Mouse (Mus musculus) left cerebral cortex, postnatal 10 days (tissue): ENCODE measurements around the gene Gpat3. TPM values are rescaled to one million over a fixed set of nuclear protein-coding genes. Genes with fewer than 3 reads are reported as not detected.
A peak's percentile ranks its signal among the peaks of the same experiment; 100 is the strongest.

ENCODE experiments used
- DNase-seq, 2 experiments: peaks; one replicate each; pipeline ENCODE4 v3.0.0; 2021 to 2022; ENCODE audit warnings: low spot score in 2 of 2, mixed read lengths in 1 of 2; ENCODE audit errors: extremely low spot score in 1 of 2
- intact Hi-C: fragments of 180-260 bp; cut with DNase I; formaldehyde crosslinking; loops from one replicate; pipeline ENCODE4 v1.15.1; 2025
- total RNA-seq, 2 experiments: library from RNA; stranded (reverse); gene quantifications; 2 replicates each; pipeline ENCODE4 v1.2.3; 2021

Gpat3 gene
- total RNA-seq, 2 experiments from 2014 or later, result 1.7 to 1.8 TPM

DNA sequence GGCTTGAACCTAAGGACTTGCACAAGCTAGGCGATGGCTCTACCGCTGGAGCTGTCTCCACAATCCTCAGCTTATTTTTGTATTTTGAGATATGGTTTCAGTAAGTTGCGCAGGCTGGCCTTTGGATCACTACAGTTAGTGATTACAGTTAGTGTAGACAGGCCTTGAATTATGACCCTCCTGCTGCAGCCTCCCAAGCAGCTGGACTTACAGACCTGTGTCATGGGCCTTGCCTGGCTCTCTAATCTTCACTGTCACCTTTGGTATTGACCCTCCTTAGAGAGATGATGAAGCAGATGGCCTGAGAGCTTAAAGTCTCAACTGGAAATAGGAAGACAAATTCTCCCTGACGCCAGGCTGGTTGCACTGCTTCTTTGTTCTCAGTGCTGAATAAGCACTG, 8.4 kb downstream of the Gpat3 start:
- DNase-seq, result no peak
- intact Hi-C loops, result no loop called here

- DNase-seq, result no peak
- intact Hi-C loops, result no loop called here
Measured at GRCm38 (mm10) chr5:100856552-100856951, 11.0 kb downstream of the Gpat3 start.

- DNase-seq, result no peak
- intact Hi-C loops, result no loop called here
Measured at GRCm38 (mm10) chr5:100860417-100861053, 15.0 kb downstream of the Gpat3 start.

DNA sequence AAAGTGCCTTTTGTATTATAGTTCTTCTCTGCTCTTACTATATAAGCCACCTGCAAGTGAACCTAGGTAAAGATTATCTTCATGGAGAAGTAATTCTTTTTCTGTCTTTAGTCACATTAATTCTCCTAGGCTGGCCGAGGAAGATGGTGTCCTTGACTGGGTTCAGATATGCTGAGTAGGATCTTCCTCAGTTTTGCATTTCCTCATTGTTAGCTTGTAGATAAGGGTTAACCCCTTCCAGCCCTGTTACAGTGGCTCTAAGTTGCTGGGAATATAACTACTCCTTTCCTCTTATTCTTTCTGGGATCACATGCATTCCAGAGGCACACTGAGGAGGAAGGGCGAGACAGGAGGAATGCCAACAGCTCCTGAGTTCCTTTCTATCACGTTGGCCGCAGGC, 15.6 kb downstream of the Gpat3 start:
- intact Hi-C loops, result no loop called here
- DNase-seq, result no peak

GRCm38 (mm10) chr5:100861811-100862210, 16.3 kb downstream of the Gpat3 start:
- DNase-seq, result no peak
- intact Hi-C loops, result no loop called here

GRCm38 (mm10) chr5:100863091-100863490, 17.6 kb downstream of the Gpat3 start:
- intact Hi-C loops, result no loop called here

DNA sequence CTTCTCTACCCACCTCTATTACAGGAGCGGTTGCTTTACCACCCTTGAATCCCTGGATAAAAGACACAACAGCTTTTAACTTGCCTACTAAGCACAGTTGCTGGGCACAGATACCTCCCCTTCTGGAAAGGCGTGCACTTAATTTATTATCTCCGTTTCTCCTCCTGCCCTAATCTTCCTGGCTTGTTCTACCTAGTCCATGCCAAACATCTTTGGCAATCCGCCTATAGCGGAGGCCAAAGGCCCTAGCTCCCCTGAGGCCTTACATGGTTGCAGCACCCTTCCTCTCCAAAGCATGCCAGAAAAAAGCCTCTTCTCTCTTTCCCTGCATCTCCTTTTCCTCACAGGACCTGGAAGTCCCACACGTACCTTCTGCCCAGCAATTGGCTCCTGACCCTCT, 18.9 kb downstream of the Gpat3 start:
- intact Hi-C loops, result no loop called here
- DNase-seq, result no peak

More at GRCm38 (mm10) chr5:100863091-100863490, 17.6 kb downstream of the Gpat3 start:
- DNase-seq, result no peak

DNA sequence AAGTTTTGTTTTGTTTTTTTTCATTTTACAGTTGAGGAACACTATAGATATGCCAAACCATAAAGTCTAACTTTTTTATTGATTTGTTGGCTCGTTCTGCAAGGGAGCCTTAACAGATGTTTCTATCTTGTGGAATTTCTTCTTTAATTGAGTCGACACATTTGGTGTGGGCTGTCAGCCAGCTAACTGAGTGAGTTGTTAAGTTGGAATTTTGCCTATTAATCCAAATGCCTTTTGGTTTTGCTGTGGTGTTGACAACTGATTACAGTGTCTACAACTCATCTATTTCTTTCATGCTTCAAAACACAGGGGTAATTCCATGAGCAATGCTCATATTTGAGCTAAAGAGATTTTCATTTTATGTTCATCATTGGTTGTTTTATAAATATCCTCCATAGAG, 20.7 kb downstream of the Gpat3 start:
- DNase-seq, result peak in 1 of 2 experiments; percentile 8
- intact Hi-C loops, result no loop called here

GRCm38 (mm10) chr5:100869197-100869895, 23.8 kb downstream of the Gpat3 start:
- no peak for DNase-seq
- intact Hi-C loops, result no loop called here

DNA sequence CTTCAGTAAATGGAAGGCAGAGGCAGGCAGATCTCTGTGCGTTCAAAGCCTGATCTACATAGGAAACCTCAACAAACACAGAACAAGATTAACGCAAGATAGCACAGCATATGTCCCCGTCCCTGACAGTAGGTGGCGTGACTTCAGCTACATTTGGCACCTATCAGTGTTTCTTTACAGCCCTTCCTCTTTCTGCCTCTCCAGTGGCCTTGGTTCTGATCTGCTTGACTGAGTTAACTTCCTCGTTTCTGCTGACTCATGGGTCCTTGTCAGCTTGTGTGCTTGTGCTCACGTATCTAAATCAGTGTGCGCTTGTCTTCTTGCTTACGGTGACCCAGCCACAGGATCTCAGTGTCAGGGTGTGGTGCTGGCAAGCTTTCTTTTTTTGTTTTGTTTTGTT, 26.5 kb downstream of the Gpat3 start:
- no peak for DNase-seq
- intact Hi-C loops, result no loop called here

- DNase-seq, result no peak
- intact Hi-C loops, result no loop called here
Measured at GRCm38 (mm10) chr5:100874721-100875120, 29.2 kb downstream of the Gpat3 start.

DNA sequence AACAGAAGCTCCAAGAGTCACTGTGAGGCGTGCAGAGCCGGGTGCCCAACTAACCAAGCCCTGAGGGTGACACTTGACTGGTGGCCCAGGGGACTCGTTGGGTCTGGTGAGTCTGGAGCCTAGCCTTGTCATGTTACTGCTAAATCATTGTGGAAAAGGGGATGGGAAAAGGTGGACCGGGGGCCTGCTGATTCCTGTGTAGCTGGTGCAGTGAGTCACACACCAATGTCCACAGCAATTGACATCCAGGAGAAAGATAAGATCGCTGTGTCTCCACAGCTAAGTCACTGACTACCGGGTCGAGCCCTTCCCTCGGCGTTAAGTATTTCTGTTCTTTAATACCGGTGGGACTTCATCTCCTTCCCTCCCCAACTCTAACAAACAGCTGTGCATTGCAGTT, 29.7 kb downstream of the Gpat3 start:
- intact Hi-C loops, result no loop called here
- DNase-seq, result no peak

GRCm38 (mm10) chr5:100877021-100877420, 31.5 kb downstream of the Gpat3 start:
- intact Hi-C loops, result no loop called here
- DNase-seq, result no peak

- intact Hi-C loops, result no loop called here
Measured at GRCm38 (mm10) chr5:100885216-100885615, 39.7 kb downstream of the Gpat3 start.

DNA sequence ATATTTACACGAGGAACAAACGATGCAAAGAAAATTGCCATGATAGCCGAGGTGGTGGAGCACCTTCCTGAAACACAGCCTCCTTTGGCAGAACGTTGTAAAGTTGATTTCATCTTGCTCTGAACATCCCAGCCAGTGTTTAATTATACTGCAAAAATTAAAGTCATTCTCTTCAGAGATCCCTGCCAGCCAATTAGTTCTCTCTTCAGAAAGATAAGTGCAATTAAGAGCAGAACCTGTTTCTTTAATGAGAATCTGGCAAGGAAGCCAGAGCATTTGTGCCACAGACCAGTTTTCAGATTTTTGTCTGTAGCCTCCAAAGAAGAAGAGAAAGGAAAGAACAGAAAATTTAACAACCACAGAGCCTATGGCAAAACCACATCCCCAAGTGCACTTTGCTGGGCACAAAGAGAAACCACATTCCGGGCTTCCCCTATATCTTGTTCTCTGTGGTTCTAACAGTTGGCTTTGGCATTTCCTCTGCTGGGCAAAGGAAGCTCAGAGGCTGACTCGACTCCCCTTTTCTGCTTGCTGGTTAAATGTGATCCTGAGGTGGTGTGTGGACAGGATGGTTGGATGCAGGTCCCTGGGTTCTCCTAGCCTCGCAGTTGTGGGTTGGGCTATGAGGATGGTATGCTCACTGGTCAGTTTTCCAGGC, 40.9 kb downstream of the Gpat3 start:
- no peak for DNase-seq
- intact Hi-C loops, result no loop called here

More at GRCm38 (mm10) chr5:100885216-100885615, 39.7 kb downstream of the Gpat3 start:
- DNase-seq, result no peak

DNA sequence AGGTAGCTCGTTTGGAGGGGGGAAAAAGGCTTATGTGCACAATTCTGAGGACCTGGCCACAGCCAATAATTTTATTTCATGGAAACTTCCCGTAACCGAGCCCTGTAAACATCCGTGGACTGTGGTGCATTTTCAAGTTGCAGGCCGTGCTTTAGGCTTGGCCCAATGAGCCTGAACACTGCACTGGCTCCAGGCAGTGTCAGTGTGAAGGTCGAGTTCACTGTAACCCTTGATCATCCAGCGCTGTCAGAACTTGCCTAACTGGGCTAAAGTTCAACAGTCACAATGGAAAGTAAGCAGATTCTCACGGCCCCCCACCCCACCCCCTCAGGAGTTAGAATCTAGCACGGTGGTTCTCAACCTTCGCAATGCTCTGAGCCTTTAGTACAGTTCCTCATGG, 50.7 kb downstream of the Gpat3 start:
- intact Hi-C loops, result no loop called here

GRCm38 (mm10) chr5:100899745-100900489, 54.4 kb downstream of the Gpat3 start:
- DNase-seq, result no peak
- intact Hi-C loops, result no loop called here

More for the DNA sequence above, 50.7 kb downstream of the Gpat3 start:
- DNase-seq, result no peak

- DNase-seq, result no peak
- intact Hi-C loops, result no loop called here
Measured at GRCm38 (mm10) chr5:100901046-100901445, 55.5 kb downstream of the Gpat3 start.

- intact Hi-C loops, result no loop called here
- no peak for DNase-seq
Measured at GRCm38 (mm10) chr5:100908478-100908877, 63.0 kb downstream of the Gpat3 start.
